Mouse (Mus musculus) heart, adult 11 months (tissue): ENCODE results near the gene Sobp.

Experiments used
- DNase-seq: peaks from one replicate; pipeline ENCODE4 v3.0.0; 2022

Sobp gene

DNA sequence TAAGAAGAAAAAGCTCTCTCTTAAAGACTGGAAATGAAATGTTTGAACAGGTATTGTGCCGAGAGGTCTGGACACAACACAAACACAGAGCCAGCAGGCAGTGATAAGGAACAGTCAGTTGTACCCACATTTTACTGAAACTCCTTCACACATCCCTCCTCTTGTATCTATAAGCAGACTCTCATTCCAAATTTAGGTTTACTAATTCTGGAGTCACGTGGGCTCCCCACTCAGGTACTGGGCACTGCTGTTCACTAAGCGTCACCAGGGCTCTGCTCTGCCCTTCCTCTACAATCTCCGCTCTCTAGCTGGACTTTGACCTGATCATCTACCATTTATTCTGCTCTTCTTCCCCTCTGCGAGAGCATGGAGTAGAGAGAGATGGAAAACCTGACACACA, 15.4 kb downstream of the Sobp start:
- DNase-seq: peak; percentile 86

DNA sequence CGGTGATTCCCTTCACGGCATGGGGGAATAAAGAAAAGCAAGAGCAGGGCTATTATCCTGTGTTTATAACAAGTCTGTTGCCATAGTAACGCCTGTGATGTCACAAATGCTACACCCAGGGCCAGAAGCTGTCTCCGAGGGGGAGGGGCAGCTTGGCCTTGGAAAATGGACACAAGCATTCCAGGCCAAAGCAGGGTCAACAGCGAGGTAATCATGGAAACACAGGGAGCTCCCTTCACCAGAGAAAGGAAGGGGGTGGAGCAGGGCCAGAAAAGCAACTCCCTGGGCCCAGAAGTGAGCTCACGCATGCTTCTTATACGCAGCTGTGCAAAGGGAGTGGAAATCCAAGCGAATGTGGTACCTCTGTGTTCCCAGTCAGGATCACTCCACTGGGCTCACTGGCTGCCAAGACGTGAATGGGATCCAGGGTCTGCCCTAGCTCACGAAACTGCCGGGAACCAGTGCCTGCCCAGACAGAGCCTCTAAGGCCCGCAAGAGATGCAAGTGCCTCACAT, 19.2 kb downstream of the Sobp start:
- DNase-seq: peak; percentile 98

DNA sequence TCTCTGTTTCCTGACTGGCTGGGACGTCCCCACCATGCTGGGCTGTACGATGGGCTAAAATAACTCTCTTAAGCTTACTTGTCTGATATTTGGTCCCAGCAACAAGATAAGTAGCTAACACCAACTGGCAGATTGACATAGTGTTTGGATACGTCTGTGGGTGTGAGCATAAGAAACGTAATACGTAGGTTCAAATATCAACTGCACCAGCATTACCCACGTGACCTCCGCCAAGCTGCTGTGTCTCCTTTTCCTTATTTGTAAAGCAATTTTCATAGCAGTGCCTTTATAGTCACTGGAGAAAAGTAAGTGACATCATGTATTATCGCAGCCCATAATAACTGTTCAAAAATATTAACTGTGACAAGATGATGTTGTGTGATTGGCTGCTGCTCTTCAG, 21.7 kb downstream of the Sobp start:
- peak; percentile 82 for DNase-seq

DNA sequence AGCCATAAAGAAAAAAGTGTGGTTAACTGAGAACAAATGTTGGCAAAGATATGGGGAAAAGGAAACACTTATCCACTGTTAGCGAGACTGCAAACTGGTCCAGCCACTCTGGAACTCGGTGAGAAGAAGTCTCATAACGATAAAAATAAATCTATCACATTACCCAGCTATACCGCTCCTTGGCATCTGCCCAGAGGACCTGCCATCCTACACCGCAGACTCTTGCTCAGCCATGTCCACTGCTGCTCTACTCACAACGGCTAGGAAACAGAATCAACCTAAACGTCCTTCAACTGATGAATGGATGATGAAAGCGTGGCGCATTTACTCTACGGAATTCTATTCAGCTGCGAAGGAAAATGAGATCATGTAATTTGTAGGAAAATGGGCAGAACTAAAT, 25.9 kb downstream of the Sobp start:
- peak; percentile 72 for DNase-seq

DNA sequence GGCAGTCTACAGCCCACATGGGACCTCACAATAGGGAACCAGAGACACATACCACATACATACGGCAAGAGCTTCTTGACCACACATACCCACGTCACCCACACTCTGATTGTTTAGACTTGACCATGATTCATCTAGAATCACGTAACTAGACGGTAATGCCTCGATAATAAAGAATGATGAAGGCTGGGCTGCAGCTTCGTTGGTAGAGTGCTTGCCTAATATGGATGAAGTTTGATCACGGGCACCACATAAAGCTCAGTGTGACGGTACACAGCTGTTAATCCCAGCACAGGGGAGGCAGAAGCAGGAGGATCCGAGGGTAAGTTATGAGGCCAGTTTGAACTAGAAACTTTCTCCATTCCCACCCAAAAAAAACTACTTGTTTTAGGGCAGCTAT, 31.2 kb downstream of the Sobp start:
- DNase-seq: peak; percentile 62

DNA sequence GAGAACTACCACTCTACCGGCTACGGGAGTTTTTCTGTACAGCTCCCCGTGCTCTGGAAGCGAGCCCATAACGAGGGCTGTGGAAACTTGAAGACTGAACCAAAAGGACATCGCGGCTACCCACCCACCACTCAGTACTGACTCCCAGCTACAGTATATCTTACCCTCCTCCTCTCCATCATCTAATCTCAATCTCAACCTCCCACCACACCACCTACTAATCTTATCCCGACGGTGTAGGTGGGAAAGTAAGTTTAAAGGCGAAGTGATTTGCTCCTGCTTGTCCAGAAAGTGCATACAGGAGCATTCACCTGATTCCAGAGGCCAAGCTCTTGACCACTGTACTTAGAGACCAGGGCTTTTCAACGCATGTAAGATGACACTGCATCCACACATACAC, 40.3 kb downstream of the Sobp start:
- DNase-seq: peak; percentile 61

DNA sequence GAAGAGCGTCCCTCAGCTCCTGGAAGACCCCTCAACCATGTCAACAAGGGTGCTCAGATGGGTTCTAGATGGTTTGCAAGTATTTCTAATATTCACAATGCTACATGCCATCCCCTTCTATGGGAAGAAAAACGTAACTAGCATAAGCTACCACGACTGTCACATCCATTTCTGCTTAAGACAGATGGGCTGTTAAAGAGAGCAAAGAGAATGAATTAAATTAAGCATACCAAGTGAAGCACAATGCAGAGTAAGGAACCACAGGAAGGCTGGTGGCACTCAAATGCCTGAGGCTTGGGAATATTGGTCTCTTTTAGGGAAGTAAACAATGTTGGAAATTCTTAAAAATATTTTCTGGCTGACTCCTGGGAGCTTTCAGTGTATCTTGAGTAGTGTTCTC, 45.6 kb downstream of the Sobp start:
- DNase-seq: peak; percentile 52

DNA sequence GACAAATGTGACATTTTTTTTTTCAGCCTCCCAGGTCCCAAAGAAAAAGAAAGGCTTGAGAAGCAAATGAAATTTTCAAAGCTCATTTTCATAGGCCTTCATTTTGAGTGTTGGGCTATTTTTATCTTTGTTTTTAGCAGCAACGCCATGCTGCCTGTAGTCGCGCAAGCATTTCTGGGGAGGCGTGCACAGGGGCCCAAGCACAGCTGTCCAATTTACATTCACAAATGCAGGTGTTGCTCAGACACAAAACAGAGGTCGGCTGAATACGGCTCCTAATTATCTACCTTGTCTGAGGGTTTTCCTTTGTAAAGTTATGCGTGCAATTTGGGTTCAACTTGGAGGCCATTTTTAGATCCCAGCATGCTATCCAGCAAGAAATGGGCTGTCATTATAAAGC, 49.8 kb downstream of the Sobp start:
- peak; percentile 46 for DNase-seq

DNA sequence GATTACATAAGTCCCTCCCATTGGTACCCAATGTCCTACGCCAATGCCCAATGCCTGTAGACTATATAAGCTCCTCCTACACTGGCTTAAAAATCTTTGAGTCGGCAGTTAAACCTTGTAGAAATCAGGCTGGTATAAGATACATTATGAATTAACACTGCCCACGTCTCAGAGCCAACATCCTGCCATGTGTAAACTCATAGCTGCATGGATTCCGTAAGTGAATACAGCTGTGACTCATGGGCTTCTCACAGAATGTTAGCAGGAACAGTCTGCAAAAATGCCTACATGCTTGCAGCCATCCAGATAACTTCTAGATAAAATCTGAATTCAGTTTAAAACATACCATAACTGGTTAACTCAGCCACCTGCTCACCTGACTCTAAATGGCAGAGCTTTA, 50.2 kb downstream of the Sobp start:
- peak; percentile 42 for DNase-seq

DNA sequence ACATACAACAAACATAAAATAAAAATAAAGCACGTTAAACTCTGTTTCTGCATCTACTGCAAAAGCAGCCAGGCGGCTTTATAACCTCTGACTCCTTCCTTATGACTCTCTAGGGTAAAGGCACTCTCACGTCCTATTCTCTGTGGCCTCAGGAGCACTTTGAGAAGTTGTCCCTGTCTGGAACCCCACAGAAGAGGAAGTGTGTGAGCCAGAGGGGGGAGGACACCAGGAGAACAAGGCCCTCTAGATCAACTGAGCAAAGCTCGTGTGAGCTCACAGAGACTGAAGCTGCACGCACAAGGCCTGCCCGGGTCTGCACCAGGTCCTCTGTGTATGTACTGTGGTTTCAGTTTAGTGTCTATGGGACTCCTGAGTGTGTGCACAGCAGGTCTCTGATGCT, 50.9 kb downstream of the Sobp start:
- peak; percentile 84 for DNase-seq

DNA sequence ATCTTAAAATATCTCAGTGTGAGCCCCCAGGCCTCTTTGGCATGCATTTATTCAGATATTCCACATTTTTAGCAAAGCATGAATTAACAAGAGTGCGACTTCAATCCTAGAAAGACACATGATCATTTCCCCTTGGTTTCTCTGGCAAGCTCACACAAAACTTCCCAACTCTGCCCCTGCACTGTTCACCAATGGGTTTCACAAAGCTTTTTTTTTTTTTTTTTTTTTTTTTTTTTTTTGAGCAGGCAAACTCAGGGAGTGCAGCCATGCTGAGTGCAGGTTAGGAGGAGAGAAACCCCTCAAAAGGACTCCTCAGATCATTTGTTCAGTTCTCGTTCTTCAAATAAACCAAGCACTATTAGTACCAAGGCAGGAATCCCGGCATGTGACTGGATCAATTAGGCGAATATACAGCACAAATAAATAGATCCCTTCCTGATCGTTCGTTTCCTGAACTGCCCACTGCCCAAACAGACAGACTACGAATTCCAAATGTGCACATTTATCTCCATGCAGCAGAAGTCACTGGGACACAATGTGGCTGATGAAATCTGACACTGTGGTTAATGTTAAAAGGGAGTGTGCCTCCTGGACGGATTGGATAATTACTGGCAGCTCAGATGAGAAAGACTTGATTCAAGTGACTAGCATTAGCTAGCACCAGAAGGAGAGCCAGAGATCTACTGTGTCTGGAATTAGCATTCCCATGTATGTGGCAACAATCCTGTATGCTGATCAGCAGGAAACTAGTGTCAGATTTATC, 53.5 kb downstream of the Sobp start:
- DNase-seq: peak; percentile 70

DNA sequence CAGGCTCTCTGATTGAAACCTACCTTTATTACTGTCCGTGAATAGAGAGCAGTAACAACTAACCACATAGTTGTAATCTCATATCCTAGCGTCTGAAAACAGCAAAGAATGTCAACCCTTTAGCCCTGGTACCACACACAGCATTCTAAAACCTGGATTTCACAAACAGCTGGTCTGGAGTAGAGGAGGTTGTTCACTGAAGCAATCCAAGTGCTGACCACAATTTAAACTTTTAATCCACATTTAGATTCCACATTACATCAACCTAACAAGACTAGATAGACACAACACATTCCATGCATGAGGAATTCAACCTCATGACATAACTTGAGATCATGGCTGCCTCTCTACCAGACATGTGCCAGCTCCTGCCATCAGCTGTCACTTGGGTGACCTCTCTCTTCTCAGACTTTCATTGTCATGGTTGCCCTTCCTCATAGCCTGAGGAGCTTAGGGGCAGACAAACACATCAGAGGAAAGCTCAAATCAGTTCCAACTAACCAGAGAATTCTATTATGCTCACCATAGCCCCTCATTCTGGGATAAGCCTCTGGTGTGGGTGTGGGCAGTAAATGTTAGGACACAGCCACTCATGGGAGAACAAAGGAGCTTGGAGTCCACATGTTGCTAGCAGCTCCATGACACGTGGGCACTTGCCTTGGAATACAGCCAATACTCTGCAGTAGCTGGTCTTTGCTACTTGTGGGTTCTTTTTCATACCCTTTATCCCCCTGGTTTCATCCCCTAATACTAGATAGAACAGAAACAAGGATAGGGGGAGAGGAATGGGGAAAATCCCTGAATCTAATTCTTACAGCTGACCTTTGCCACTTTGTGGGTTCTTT, 58.0 kb downstream of the Sobp start:
- no peak for DNase-seq

DNA sequence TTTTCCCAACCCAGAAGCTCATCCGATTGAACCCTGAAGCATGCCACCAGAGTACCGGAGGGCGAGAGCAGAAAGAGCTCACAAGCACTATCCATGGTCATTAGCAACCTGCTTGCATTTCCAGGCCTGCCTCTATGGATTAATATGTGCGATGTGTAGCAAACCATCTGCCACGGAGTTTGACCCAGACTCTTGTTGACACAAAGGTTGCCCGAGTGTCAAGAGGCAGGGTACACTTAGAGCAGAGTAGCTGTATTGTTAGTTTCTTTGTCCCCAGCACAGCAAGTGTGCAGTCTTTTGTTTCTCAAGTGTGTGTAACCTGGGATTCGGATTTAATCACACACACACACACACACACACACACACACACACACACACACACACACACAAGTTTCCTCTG, 62.0 kb downstream of the Sobp start:
- no peak for DNase-seq

DNA sequence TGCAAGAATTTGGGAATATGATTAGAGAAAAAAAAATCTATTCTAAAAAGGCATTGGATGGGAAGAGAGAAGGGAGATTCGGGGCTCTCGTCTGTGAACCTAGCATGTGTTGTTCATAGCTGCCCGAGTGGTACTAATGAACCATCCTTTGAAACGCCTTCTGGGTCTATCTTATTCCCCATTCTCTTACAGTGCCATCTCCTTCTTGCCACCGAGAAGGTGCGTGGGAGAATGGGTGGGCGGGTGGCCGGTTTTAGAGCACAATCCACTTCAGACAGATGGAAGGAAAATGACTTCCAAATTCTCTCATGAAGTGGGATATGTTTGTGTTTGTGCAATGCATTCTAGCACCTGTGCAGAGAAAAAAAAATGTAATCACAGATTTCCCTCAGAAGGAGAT, 67.7 kb downstream of the Sobp start:
- no peak for DNase-seq

DNA sequence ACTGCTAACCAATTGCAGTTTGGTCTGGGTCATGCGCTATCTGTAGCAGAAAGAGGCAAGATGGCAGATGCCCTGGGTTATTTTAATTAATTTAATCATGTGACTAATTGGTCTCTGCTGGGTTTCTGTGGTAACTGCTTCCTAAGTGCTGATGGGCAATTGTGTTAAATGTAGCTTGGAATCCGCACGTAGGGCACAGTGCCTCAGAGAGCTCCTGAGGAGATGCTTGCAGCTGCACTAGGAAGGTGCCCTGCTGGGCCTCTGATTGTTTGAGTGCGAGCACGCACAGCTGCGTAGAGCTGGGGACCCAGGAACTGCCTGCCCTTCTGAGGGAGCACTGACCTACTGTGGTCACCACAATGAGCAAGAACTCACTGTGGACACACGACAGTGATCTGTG, 68.1 kb downstream of the Sobp start:
- DNase-seq: no peak

DNA sequence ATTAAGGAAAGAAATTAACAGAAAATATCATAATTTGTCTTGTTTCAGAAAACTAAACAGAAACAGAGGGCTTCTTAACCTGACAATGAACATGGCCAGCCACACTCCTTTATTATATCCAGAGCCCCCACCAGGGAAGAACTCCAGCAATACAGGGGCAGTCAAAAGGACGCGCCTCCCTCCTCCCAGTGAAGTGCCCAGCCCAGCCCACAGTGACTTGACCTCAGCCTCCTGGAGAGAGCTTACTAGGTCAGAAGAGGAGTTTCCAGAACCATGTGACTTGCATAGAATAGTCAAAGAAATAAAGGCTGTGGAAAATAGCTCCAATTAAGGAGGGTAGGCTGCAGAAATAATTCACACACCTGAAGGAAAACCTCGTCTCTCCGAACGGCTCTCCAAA, 73.8 kb downstream of the Sobp start:
- no peak for DNase-seq

DNA sequence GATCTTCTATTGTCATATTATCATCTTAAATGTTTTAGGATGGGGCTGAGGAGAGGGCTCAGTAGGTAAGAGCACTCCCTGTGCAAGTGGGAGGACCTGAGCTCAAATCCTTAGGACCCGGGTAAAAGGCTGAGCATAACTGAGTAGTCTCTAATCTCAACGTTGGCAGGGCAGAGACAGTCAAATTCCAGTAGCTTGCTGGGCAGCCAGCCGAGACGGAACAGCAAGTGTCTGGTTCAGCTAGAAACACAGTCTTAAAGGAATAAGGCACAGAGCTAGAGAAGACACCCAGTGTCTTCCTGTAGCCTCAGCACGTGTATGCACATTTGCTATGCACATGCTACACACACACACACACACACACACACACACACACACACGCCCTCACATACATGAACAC, 75.1 kb downstream of the Sobp start:
- DNase-seq: no peak

DNA sequence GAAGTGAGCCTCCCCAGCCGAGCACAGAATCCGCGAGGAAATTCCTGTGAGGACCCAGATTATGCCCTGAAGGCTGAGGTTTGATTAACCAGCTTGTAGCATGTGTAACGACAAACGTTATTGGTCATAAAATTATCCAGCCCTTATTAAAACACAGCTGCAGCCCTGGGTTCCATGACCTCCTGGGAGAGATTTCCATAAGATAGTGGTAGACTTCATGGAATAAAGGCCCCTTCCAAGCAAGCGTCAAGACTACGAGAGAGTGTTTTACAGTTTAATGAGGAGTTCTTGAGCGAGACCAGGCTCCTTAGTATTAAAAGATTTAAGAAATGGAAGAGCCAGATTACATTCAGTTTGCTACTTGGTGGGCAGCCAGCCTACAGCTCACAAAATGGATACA, 76.6 kb downstream of the Sobp start:
- DNase-seq: no peak

DNA sequence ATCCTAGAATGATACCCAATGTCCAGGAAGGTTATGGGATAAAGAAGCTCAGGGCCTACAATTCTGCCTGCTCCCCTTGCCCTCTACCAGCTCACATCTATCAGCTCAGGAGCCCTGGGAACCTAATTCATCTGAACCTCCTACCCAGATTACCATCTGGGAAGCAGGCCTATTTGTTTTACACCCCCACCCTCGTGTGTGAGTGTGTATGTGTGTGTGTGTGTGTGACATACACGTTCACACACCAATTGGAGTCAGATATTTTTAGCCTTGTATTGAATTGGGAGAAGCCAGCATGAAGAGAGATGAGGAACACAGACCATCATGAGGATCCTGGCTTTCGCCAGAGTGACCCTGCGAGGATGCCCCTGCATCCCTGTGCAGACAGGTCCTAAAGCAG, 77.7 kb downstream of the Sobp start:
- DNase-seq: no peak

DNA sequence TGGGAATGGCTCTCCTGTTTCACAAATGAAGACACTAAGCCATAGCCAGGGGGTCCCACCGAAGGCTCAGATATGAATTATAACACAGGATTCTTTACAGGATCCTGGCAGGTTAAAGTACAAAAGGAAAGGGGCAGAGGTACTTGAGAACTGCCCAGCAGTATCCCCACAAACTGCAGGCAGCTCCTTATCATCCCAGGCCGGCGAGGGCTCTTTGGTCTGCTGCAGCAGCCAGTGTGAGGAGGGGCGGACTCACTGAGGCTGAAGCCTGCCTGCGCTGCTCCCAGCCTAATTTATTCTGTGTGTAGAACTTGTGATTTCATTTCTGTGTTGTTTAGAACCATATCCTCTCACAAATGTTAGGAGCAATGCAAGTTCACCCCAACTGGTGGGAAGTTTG, 79.8 kb downstream of the Sobp start:
- no peak for DNase-seq

DNA sequence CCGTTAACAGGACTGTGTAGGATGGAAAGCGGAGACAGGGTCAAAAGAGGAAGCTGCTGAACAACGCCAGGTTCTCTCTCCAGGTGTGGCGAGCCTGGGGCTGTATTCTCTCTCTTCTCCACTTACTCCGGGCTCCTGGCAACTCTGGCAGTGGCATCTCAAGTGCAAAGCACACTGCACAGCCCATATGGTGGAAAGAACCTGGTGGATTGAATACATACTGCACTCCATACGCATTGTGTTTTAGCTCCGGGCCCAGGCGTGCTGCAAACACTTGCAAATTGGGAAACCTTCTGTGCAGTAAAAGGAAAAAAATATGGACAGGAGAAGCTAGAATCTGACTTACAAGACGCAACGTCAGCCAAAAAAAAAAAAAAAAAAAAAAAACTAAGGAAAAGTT, 80.9 kb downstream of the Sobp start:
- DNase-seq: no peak

DNA sequence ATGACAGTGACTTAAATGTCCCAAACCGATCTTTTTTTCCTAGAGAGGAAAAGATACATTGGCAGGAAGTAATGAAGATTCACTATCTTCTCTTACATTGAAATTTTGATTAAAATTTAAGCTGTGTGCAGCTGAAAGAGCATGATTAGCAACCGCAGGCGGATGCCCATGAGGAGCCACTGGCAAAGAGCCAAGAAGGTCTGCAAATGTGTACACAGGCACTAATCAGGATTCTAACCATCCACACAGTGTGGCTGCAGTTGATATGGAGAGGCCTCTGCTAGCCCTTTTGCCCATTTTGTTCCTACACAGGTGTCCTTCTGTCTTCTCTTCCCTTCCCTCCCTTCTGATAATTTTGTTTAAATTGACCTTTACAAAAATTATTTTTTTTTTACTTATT, 84.3 kb downstream of the Sobp start:
- no peak for DNase-seq

DNA sequence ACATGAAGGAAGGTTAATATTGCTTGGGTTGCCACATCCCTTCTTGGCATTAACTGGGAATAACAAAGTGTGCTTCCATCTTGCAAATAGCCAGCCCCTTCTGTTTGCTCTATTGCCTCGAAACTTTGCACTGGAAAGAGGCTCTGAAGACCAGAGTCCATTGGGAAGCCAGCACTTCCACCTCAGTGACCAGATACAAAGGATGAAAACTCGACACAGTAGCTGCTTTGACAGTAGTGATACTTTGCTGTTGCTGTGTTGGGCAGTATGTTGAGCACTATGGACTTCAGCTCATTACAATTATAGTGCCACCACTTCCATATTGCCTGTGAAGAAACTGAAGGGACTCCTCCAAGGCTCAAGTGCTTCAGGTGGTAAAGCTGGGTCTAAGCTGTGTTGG, 86.9 kb downstream of the Sobp start:
- DNase-seq: no peak

DNA sequence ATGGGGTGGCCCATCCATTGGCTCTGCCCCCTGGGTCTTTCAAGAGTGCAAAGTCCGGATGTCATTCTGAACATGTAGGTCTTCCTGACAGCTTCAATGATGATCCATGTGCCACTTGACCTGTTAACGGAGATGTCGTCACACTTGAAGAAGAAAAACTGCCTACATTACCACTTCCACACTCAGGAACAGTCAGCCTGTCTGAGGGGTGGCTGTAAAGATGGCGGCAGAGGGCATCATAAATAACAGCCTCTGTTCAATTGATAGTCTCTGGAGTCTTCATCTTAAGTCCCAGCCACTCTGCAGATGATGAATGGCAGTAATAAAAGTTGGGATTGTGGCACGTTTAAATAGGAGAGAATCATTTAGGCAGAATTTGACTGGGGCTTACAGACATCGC, 87.4 kb downstream of the Sobp start:
- no peak for DNase-seq

DNA sequence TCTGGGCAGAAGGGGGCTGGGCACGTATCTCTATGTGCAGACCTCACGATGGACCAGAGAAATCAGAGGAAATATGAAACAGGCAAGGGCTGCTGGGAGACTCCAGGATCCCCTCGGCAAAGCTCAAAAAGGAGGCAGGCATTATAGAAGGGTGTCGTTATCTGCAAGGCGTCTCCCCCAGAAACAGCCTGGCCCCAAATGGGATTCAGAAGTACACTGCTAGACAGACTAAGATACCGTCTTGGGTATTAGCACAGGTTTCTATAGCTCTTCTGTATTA, 90.3 kb downstream of the Sobp start:
- DNase-seq: no peak
